In genomic region chrX:57288458-57288857, GRCm38 (mm10) we compare ENCODE assay signal across 28 mouse cellular contexts. TPM values are rescaled to one million over a fixed set of nuclear protein-coding genes. Genes with fewer than 3 reads are reported as not detected.
DNase-seq lines count a peak whose midpoint lies in the region; ATAC-seq and TF ChIP-seq lines count a peak whose summit lies in the region.
"Had no signal": no experiment of that assay in that cellular context is flagged by ENCODE, and none has a peak within 500 bp of the region (broad histone marks: within the 10 kb centered on the region; RNA-seq: fewer than 3 reads in every experiment).

No protein-coding gene starts in this region.

- no peak overlapping the region for H3K9ac ChIP-seq in heart, embryonic 16.5 days (ENCODE audit: low read length)
- H3K9ac ChIP-seq: forebrain, embryonic 13.5 days; heart, embryonic 15.5 days; hindbrain, embryonic 14.5 days had no signal

- ATAC-seq in heart, embryonic 16.5 days (replicated peaks; ENCODE audit: extremely low read depth, insufficient read depth, low FRiP score): no peak
- ATAC-seq: forebrain, embryonic 13.5 days; forebrain, embryonic 16.5 days; hindbrain, postnatal 0 days; inflammation-experienced regulatory T-cells, adult 6 months; intestine, embryonic 16.5 days; Patski had no signal

- WGBS in heart, embryonic 16.5 days: 39% methylated on average over 3 of the region's 3 CpGs

- H3K9me3 ChIP-seq in heart, embryonic 16.5 days (replicated peaks; ENCODE audit: control insufficient read depth, low read length): no peaks in the 10 kb centered on the region
- H3K9me3 ChIP-seq: forebrain, embryonic 10.5 days; forebrain, embryonic 13.5 days; G1E; heart, embryonic 15.5 days had no signal

- H3K36me3 ChIP-seq in heart, embryonic 16.5 days (ENCODE audit: control insufficient read depth, insufficient read depth): no peaks in the 10 kb centered on the region
- H3K36me3 ChIP-seq: forebrain, embryonic 10.5 days; G1E; heart, embryonic 15.5 days had no signal

- H3K4me1 ChIP-seq in heart, embryonic 16.5 days (ENCODE audit: control insufficient read depth, insufficient read depth, low read length): no peaks in the 10 kb centered on the region
- no peaks in the 10 kb centered on the region for H3K4me1 ChIP-seq in brown adipose tissue, adult 24 weeks (ENCODE audit: control insufficient read depth, insufficient read depth, insufficient read length, low read length)
- H3K4me1 ChIP-seq: forebrain, embryonic 13.5 days; heart, embryonic 15.5 days had no signal

- intact Hi-C loops in gastrocnemius, adult 2 months (cut with DNase I): loop anchor here (5.0 kb wide), 1 partner anchor 39 kb away; no protein-coding TSS in a partner anchor
- intact Hi-C loops in gastrocnemius, postnatal 14 days (cut with DNase I; ENCODE audit: low total_unique reads): no loop called here

- TF ChIP-seq CTCF in gastrocnemius, adult 2 months (IDR thresholded peaks at IDR 0.05): no peak

- DNase-seq in gastrocnemius, adult 2 months: no peak
- no peak for DNase-seq in gastrocnemius, postnatal 14 days
- no peak for DNase-seq in heart, adult 18-20 months
- DNase-seq in left cerebral cortex, adult 18-20 months (ENCODE audit: low spot score in 2 of 2): no peak
- DNase-seq: adrenal gland, adult 2 months; adrenal gland, postnatal 14 days; B cell, adult 2 months; cerebellum, adult 11-12 months; cerebellum, adult 8-10 months; cerebellum, postnatal 10 days; heart, adult 11 months; heart, postnatal 4 days; kidney, adult 18-20 months; kidney, adult 9 months had no signal

- no peak overlapping the region for H3K4me3 ChIP-seq in gastrocnemius, adult 2 months
- H3K4me3 ChIP-seq in heart, embryonic 16.5 days (ENCODE audit: low read length): no peak overlapping the region
- no peak overlapping the region for H3K4me3 ChIP-seq in brown adipose tissue, adult 24 weeks (ENCODE audit: insufficient read depth, low read depth, low read length)
- H3K4me3 ChIP-seq: forebrain, embryonic 10.5 days; forebrain, embryonic 13.5 days; heart, embryonic 15.5 days had no signal

- H3K27ac ChIP-seq in gastrocnemius, adult 2 months: peak overlapping the region; percentile 79
- H3K27ac ChIP-seq in heart, embryonic 16.5 days (ENCODE audit: low read length): peak overlapping the region; percentile 39; the same call in 1 of the 2 replicates
- H3K27ac ChIP-seq in brown adipose tissue, adult 24 weeks (replicated peaks; ENCODE audit: low read depth, low read length): peak overlapping the region; percentile 11; the same call in 1 of the 2 replicates
- H3K27ac ChIP-seq: forebrain, embryonic 10.5 days; forebrain, embryonic 13.5 days; heart, embryonic 15.5 days; hindbrain, embryonic 14.5 days; hindbrain, postnatal 0 days had no signal

- no peak overlapping the region for H3K4me2 ChIP-seq in heart, embryonic 16.5 days (ENCODE audit: low read depth, low read length)
- H3K4me2 ChIP-seq: forebrain, embryonic 13.5 days; heart, embryonic 11.5 days; heart, embryonic 15.5 days; hindbrain, embryonic 14.5 days had no signal

- no peaks in the 10 kb centered on the region for H3K27me3 ChIP-seq in heart, embryonic 16.5 days (ENCODE audit: control insufficient read depth, insufficient read depth, low read length)
- H3K27me3 ChIP-seq: CH12.LX; forebrain, embryonic 13.5 days; heart, embryonic 15.5 days had no signal

RNA-seq across cellular contexts. Expression of gene Arhgef6, which starts 50.1 kb away (rescaled TPM):
- 10 to 100 TPM; 46.0 to 71.8 TPM for total RNA-seq in gastrocnemius, adult 2 months (2021)
- total RNA-seq in gastrocnemius, postnatal 14 days (2021): 10 to 100 TPM; 70.0 to 71.3 TPM
- 39.6 and 44.2 TPM in 2 replicates for polyA plus RNA-seq in heart, embryonic 16.5 days (2015; fragmentation: Nextera tagmentation; extraction: Ambion mirVana)
- total RNA-seq in heart, adult 18-20 months (2021): 10 to 100 TPM; 52.4 to 63.8 TPM
- polyA plus RNA-seq in brown adipose tissue, adult 24 weeks (2012; ENCODE audit: insufficient read depth, insufficient read length, missing spikeins): 15.1 and 22.8 TPM in 2 replicates
- 10 to 100 TPM; 14.6 to 16.2 TPM for total RNA-seq in left cerebral cortex, adult 18-20 months (2021)

Comparison
In these comparisons a context has a peak if more than half of its experiments do, and no peak if none do; other contexts are left out.
1. H3K27ac ChIP-seq: peak in every context shown above with its lines; median percentile 79 in gastrocnemius, adult 2 months; 39 in heart, embryonic 16.5 days; 11 in brown adipose tissue, adult 24 weeks.